Mouse (Mus musculus): ENCODE data around the gene Zfp994.
"Not testable (repeated sequence)": the region's sequence is repeated elsewhere in the genome, so short reads cannot be mapped to it uniquely, and the experiment has no call there.

Zfp994 gene

GRCm38 (mm10) chr17:22225422-22226012 is at the start of gene Zfp994:
Zfp994 (minus strand) TSS chr17:22225616.
- peak; percentile 100 for DNase-seq

GRCm38 (mm10) chr17:22230701-22231100 is 5.3 kb upstream of the Zfp994 start:
- DNase-seq = not testable (repeated sequence)

GRCm38 (mm10) chr17:22225015-22225414 is 401 bp downstream of the Zfp994 start:
- DNase-seq = peak; percentile 94

GRCm38 (mm10) chr17:22165722-22166294 is 59.6 kb downstream of the Zfp994 start, which contains the start of gene Zfp947:
Zfp947 (minus strand) TSS chr17:22166190.
- DNase-seq = peak; percentile 97

- DNase-seq = peak; percentile 89
Observed at GRCm38 (mm10) chr17:22165304-22165703, 60.1 kb downstream of the Zfp994 start.

GRCm38 (mm10) chr17:22153951-22154350 is 71.5 kb downstream of the Zfp994 start:
- DNase-seq = not testable (repeated sequence)

All from heart, adult 11 months (tissue).